Mouse (Mus musculus): ENCODE results near the gene Lad1.

DNA sequence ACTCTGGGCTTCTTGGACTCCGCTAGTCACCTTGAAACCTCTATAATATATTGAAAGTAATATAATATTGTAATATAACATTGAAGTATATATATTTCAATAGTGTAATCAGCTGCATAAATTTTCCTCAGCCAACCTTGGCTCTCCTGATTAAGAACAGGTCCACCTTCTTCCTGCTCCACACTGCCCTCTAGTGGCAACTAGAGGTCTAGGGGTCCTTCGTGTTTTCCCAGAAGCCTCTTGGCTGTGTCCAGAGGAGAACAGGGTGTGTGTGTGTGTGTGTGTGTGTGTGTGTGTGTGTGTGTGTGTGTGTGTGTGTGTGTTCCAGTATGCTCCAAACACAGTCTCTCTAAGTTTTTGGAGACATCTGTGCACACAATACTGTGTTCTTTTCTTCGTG lies 30.6 kb upstream of the Lad1 start:
- no peak for TF ChIP-seq EP300 (optimal IDR thresholded peaks at IDR 0.05)
- peak; percentile 90 for TF ChIP-seq CTCF (IDR thresholded peaks at IDR 0.05; ENCODE audit: low read depth)
